Mouse (Mus musculus) inflammation-experienced regulatory T-cells, adult 6 months (primary cell): ENCODE results near the gene Nfatc4. TPM values are rescaled to one million over a fixed set of nuclear protein-coding genes. Genes with fewer than 3 reads are reported as not detected.

Source experiments
- ATAC-seq: one replicate; pipeline ENCODE4 v1.8.0; 2017
- polyA plus RNA-seq, 3 experiments: library from polyadenylated mRNA; unstranded; fragments of 100-300 nt; shearing (Covaris generic); gene quantifications; one replicate each; pipeline ENCODE4 v1.2.1; 2017

The Nfatc4 gene
- polyA plus RNA-seq, 3 experiments from 2014 or later: not detected

- peak; percentile 68 for ATAC-seq
Measured at GRCm38 (mm10) chr14:55822435-55822990, 431 bp upstream of the Nfatc4 start.

- no peak for ATAC-seq
Measured at GRCm38 (mm10) chr14:55824001-55824480, 1.1 kb downstream of the Nfatc4 start.

- ATAC-seq: no peak
Measured at GRCm38 (mm10) chr14:55824481-55825215, 1.7 kb downstream of the Nfatc4 start.

GRCm38 (mm10) chr14:55825216-55826051 is 2.5 kb downstream of the Nfatc4 start:
- ATAC-seq: no peak

DNA sequence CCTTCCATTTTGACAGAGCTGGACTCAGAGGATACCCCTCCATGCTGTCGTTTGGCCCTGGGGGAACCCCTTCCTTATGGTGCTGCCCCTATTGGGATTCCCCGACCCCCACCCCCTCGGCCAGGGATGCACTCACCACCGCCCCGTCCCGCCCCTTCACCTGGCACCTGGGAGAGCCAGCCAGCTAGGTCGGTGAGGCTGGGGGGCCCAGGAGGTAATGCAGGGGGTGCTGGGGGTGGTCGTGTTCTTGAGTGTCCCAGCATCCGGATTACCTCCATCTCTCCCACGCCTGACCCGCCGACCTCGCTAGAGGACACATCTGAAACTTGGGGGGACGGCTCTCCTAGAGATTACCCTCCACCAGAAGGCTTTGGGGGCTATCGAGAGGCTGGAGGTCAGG is 3.2 kb downstream of the Nfatc4 start:
- no peak for ATAC-seq

DNA sequence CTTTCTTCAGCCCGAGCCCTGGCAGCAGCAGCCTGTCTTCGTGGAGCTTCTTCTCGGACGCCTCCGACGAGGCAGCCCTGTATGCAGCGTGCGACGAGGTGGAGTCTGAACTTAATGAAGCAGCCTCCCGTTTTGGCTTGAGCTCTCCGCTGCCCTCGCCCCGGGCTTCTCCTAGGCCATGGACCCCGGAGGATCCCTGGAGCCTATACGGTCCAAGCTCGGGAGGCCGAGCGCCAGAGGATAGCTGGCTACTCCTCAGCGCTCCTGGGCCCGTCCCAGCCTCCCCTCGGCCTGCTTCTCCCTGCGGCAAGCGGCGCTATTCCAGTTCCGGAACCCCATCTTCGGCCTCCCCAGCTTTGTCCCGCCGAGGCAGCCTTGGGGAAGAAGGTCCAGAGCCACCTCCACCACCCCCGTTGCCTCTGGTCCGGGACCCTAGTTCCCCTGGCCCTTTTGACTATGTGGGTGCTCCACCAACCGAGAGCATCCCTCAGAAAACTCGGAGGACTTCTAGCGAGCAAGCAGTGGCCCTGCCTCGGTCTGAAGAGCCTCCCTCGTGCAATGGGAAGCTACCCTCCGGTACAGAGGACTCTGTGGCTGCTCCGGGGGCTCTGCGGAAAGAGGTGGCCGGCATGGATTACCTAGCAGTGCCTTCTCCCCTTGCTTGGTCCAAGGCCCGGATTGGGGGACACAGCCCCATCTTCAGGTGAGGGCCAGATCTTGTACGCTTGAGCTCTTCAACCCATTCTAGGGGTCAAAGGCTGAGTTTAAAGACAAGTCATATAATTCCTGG is 3.8 kb downstream of the Nfatc4 start:
- no peak for ATAC-seq

GRCm38 (mm10) chr14:55828716-55829263 is 5.8 kb downstream of the Nfatc4 start:
- ATAC-seq: no peak

DNA sequence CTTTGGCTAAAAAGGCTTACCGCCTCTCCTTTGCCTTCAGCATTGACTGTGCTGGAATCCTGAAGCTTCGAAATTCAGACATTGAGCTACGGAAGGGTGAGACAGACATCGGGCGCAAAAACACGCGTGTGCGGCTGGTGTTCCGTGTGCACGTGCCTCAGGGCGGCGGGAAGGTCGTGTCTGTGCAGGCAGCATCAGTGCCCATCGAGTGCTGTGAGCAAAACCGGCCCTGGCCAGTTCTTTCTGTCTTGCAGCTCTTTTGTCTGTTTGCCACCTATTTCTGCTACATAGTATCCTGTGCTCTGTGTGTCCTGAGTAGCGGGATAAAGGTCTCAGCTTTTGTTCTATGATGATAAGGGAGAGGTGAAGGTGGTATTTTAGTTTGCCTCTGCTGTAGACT is 6.9 kb downstream of the Nfatc4 start:
- ATAC-seq: no peak

- ATAC-seq: no peak
Measured at GRCm38 (mm10) chr14:55830331-55830730, 7.4 kb downstream of the Nfatc4 start.

GRCm38 (mm10) chr14:55833126-55833525 is 10.2 kb downstream of the Nfatc4 start:
- no peak for ATAC-seq

DNA sequence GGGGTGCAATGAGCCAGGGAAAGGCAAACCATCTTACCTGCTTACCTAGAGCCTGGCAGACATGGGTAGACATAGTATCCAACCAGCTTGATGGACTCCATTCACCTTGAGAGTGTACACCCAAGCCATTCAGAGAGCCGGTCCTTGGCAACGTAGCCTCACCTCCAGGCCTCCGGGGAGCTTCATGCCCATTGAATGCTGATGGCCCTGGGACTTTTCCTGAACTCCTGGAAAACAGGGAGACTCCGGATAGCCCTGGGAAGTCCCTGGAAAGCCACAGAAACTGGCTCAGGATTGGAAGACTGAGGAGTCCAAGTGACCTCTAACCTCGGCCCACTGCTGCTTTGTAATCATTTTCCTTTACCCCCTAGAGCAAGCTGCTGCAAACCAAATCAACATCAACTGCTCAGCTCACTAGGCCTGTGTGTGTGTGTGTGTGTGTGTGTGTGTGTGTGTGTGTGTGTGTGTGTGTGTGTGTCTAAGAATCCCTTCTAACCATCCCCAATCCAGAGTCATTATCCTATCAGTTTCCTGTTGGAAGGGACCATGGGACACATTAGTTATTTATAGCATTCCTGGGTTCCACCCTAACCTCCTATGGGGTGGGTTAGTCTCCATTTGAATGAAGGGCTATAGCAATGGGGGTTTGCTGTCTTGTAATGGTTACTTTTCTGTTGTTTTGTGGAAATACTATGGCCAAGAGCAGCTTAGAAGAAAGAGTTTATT is 12.0 kb downstream of the Nfatc4 start:
- no peak for ATAC-seq

GRCm38 (mm10) chr14:55838312-55838711 is 15.4 kb downstream of the Nfatc4 start:
- ATAC-seq: no peak

- no peak for ATAC-seq
Measured at GRCm38 (mm10) chr14:55838740-55839139, 15.8 kb downstream of the Nfatc4 start.

- ATAC-seq: no peak
Measured at GRCm38 (mm10) chr14:55840853-55841366, 18.0 kb downstream of the Nfatc4 start.

DNA sequence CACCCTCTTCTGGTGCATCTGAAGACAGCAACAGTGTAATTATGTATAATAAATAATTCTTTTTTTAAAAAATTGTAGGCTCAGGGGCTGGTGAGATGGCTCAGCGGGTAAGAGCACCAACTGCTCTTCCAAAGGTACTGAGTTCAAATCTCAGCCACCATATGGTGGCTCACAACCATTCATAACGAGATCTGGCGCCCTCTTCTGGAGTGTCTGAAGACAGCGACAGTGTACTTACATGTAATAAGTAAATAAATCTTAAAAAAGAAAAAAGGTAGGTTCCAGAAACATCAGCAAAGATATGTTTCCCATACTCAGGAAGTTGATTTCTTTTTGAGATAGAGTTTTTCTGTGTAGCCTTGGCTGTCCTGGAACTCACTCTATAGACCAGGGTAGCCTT is 19.9 kb downstream of the Nfatc4 start:
- no peak for ATAC-seq

DNA sequence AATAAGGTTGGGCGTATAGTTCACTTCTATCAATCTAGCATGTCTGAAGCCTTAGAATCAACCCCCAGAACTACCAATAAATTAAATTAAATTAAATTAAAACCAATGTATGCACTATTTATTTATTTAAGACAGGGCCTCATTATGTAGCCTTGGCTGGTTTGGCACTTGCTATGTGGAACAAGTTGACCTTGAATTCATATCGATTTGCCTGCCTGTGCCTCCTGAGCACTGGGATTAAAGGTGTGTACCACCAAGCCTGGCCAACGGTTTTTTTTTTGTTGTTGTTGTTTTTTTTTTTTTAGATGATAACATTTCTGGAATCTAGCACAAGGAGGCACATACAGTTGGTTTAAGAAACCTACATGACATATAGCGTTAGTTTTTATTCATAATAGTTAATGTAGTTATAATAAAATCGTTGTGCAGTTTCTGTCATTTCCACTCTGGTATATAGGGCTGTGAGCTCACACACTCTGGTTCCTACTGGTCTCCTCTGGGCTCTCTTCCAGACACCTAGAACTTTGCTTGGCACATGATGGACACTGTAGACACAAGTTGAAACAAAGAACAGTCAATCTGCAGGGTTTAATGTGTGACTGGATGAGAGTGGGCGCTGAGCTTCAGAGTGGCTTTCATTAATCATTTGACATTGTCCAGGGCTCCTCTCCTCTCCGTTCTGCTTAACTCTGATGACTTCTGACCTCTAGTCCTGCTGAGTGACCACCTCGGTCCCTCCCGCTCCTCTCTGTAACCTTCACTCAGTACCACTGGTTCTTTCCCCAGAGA is 22.8 kb downstream of the Nfatc4 start:
- ATAC-seq: no peak

DNA sequence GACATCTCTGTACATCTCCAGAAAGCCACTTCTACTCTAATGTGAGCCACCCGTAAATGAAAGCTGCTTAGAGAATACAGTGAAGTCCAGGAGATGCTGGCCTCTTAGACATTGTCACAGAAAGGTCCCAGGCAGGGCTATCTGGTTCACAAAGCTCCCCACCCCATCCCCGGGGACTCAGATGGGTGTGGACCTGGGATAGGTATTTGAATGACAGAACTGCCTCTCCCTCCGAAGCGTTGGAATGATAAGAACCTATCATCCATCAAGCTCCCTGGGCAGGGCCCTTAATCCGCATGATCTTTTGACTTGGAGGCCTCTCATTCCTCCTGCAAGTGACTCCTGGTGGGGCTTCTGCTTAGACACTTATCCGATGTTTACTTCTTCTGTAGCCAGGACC is 27.9 kb downstream of the Nfatc4 start:
- no peak for ATAC-seq

GRCm38 (mm10) chr14:55852646-55853551 is 30.0 kb downstream of the Nfatc4 start:
- no peak for ATAC-seq

- ATAC-seq: no peak
Measured at GRCm38 (mm10) chr14:55853621-55854285, 30.8 kb downstream of the Nfatc4 start, which contains the start of gene Nynrin. Gene Nynrin (plus strand): TSS chr14:55854010.
